In genomic region chr16:70330007-70330406, GRCm38 (mm10) we compare ENCODE assay signal across 18 mouse cellular contexts.
"Had no signal": no experiment of that assay in that cellular context is flagged by ENCODE, and none has a peak within 500 bp of the region (broad histone marks: within the 10 kb centered on the region; RNA-seq: fewer than 3 reads in every experiment).

No protein-coding gene starts in this region.

- H3K9me3 ChIP-seq: limb, embryonic 10.5 days; limb, embryonic 13.5 days; midbrain, embryonic 12.5 days; neural tube, embryonic 12.5 days had no signal

- H3K4me1 ChIP-seq: midbrain, embryonic 12.5 days; neural tube, embryonic 12.5 days had no signal

- H3K36me3 ChIP-seq: limb, embryonic 10.5 days; limb, embryonic 13.5 days; midbrain, embryonic 12.5 days; neural tube, embryonic 12.5 days had no signal

- H3K4me3 ChIP-seq: limb, embryonic 10.5 days; limb, embryonic 13.5 days; megakaryocyte, embryonic 14.5 days; midbrain, embryonic 12.5 days; neural tube, embryonic 12.5 days had no signal

- H3K9ac ChIP-seq: limb, embryonic 13.5 days; liver, embryonic 14.5 days; liver, postnatal 0 days; lung, embryonic 14.5 days; midbrain, embryonic 12.5 days; neural tube, embryonic 12.5 days had no signal

- H3K4me2 ChIP-seq: limb, embryonic 13.5 days; lung, embryonic 14.5 days; midbrain, embryonic 12.5 days; neural tube, embryonic 12.5 days had no signal

- H3K27me3 ChIP-seq: limb, embryonic 13.5 days; megakaryocyte, embryonic 14.5 days; midbrain, embryonic 12.5 days; neural tube, embryonic 12.5 days had no signal

- DNase-seq: kidney, adult 18-20 months; kidney, adult 9 months; kidney, postnatal 25 days; layer of hippocampus, adult 9-11 months; liver; liver, postnatal 0 days; retina, postnatal 1 day; thymus, adult 18-20 months; thymus, postnatal 36 days had no signal

- H3K27ac ChIP-seq: kidney, postnatal 0 days; layer of hippocampus, adult 2 months; limb, embryonic 10.5 days; limb, embryonic 13.5 days; liver, embryonic 14.5 days; midbrain, embryonic 12.5 days; neural tube, embryonic 12.5 days had no signal
